Mouse (Mus musculus) limb, embryonic 10.5 days (tissue): ENCODE measurements at regions not wholly inside any gene's neighbourhood (a gene's known extent, or its start where the extent isn't known, plus 50 kb on each side); places are given as distances from the start of the nearest gene placed in this dataset.
A peak's percentile ranks its signal among the peaks of the same experiment; 100 is the strongest.

Experiments used
- DNase-seq: peaks from one replicate; pipeline ENCODE4 v3.0.0-alpha.2; 2017; ENCODE audit warnings: low spot score
- H3K27ac ChIP-seq: fragments of 300-500 bp; sonication (generic); 2 replicates; pipeline ENCODE4 v1.5.1; 2016; ENCODE audit warnings: mild to moderate bottlenecking
- H3K27me3 ChIP-seq: fragments of 300-500 bp; sonication (generic); 2 replicates; pipeline ENCODE4 v1.6.1; 2016; ENCODE audit warnings: low read depth, mild to moderate bottlenecking; ENCODE audit not compliant: poor library complexity, severe bottlenecking
- H3K36me3 ChIP-seq: fragments of 300-500 bp; sonication (generic); 2 replicates; pipeline ENCODE4 v1.6.1; 2016; ENCODE audit warnings: mild to moderate bottlenecking, moderate library complexity
- H3K4me1 ChIP-seq: fragments of 300-500 bp; sonication (generic); 2 replicates; pipeline ENCODE4 v1.6.1; 2016
- H3K4me3 ChIP-seq: fragments of 300-500 bp; sonication (generic); 2 replicates; pipeline ENCODE4 v1.5.1; 2016; ENCODE audit warnings: mild to moderate bottlenecking, moderate library complexity
- H3K9me3 ChIP-seq: fragments of 300-500 bp; sonication (generic); replicated peaks from 2 replicates; pipeline ENCODE4 v1.6.1; 2016; ENCODE audit warnings: mild to moderate bottlenecking
- WGBS: fragments of 180-500 bp; shearing (Covaris S2); methylation state at CpG from one replicate; pipeline ENCODE4 v1.1.7; 2016; 5-methylcytosine and 5-hydroxymethylcytosine counted together

DNA sequence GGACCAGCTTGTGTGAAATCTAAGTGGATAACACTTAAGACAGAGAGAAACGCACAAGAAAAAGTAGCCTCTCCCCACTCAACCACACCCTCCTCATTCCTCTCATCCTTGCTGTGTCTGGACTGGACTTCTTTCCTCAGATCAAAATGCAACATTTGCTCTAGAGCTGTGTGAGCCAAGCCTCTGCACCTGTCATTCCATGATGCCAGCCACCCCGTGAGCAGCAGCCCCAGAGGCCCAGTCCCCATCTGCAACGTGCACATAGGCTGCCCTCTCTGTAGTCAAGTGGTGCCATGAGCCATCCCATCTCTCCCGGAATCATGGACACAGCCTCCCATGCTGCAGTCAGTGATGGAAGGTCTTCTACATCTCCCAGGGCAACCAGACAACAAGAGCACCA is 55.1 kb upstream of the Gpc1 start:
- H3K4me3 ChIP-seq, result no peak overlapping the region
- H3K27me3 ChIP-seq, result no peaks in the 10 kb centered on the region
- peaks cover 44% of the 10 kb centered on the region for H3K4me1 ChIP-seq
- no peaks in the 10 kb centered on the region for H3K36me3 ChIP-seq
- H3K27ac ChIP-seq, result no peak overlapping the region
- WGBS, result 91% methylated on average over 4 of the region's 4 CpGs
- no peak for DNase-seq
- no peaks in the 10 kb centered on the region for H3K9me3 ChIP-seq

DNA sequence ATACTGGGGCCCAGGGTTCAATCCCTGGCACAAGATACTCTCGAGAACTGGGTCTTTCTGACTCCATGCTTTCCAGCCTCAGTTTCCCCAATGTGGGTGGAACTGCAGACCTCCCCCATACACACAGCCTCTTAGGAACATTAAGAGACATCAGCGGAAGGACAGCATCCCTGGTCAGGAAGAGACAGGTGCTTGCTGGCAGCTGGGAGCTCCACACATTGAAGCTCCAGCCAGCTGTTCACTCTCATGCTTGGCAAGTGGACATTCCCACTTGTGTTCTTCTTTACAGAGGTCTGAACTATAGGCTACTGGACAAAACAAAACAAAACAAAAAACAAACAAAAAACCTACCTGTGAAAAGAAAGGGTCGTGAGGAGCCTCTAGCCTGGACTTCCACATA is 55.5 kb upstream of the Gpc1 start:
- Histone ChIP-seq H3K27ac (no peak overlapping the region), H3K36me3 (no peaks in the 10 kb centered on the region), H3K4me3 (no peak overlapping the region), H3K27me3 (no peaks in the 10 kb centered on the region), H3K4me1 (peaks cover 44% of the 10 kb centered on the region), H3K9me3 (no peaks in the 10 kb centered on the region)
- 87% methylated on average over 3 of the region's 3 CpGs for WGBS
- DNase-seq, result no peak

DNA sequence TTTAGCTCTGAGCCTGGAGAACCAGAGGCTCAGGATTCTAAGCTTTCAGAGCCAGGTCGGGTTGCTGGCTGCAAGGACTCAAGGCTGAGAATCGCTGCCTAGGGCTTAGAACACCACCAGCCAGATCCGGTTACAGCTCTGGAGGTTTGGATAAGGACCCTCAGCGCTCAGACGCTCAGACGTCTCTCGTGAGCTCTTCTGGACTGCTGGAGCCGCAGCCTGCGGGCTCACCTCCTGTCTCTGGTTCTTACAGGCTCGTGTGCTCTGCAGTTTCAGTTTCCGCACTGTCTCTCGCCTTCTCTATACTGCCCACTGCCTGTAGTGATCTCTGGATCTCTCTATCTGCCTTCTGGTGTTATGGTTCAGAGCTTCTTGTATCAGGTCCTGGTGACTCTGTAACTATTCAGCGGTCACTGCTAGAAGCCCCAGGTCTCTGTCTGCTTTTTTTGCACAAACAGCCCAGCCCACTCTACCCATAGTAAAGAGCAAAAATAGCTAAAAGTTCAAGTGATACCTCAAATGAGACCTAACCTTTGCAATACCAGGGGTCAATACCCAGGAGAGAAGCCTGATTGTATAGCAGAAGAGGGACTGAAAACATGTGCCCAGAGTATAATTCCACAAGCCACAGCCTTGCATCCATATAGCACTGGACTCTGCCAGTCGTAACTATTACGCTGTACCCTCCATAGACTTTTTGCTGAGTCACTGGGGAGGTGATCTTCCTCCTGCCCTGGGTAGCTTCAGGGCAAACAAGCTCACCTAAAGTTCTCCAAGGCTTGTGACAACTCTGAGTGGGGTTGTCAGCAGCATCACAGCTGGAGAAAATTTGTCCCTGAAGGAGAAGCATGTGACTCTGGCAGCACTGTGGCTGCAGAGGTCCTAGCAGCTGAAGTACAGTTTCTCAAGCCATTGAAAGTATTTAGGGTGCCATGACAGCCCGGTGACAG is 56.4 kb upstream of the Gpc1 start:
- no peaks in the 10 kb centered on the region for H3K9me3 ChIP-seq
- H3K36me3 ChIP-seq, result no peaks in the 10 kb centered on the region
- H3K27ac ChIP-seq, result peak overlapping the region; percentile 65
- no peak for DNase-seq
- peak overlapping the region; percentile 22 for H3K4me3 ChIP-seq
- WGBS, result 26% methylated on average over 16 of the region's 16 CpGs
- H3K27me3 ChIP-seq, result no peaks in the 10 kb centered on the region
- H3K4me1 ChIP-seq, result peaks cover 46% of the 10 kb centered on the region

DNA sequence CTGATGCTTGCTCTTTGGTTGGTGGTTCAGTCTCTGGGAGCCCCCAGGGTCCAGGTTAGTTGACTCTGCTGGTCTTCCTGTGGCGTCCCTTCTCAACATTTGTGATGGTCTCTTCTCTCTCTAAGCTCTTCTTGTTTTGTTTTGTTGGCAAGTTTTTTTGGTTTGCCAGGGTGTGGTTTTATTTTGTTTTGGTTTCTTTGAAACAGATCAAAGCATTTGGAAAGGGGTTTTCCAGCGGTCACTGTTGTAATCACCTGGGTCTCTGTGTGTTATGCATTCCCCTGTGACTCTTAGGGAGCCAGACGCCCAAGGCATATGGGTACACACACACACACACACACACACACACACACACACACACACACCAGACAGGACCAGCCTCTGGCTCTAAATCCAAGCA is 57.4 kb upstream of the Gpc1 start:
- peak overlapping the region; percentile 22; the same call in 1 of the 2 replicates for H3K4me3 ChIP-seq
- H3K27ac ChIP-seq, result peak overlapping the region; percentile 65
- H3K36me3 ChIP-seq, result no peaks in the 10 kb centered on the region
- WGBS, result 34% methylated on average over 3 of the region's 3 CpGs
- no peaks in the 10 kb centered on the region for H3K9me3 ChIP-seq
- DNase-seq, result no peak
- no peaks in the 10 kb centered on the region for H3K27me3 ChIP-seq
- H3K4me1 ChIP-seq, result peaks cover 47% of the 10 kb centered on the region

DNA sequence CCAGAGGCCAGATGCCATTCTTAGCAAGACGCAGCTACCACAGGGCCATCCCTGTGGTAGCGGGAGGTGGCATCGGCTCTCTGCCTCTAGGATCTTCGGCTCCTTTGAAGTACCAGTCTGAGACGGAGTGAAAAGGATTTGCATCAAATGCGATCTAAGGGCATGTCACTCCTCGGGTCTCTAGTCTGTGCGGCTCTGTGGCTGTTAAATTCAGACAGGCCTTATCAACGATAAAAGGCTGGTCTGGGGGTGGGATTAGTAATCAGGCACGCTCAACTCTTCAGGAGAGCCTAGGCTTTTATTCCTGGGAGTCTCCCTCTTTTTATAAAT is 58.7 kb upstream of the Gpc1 start:
- DNase-seq, result no peak
- Histone ChIP-seq H3K9me3 (no peaks in the 10 kb centered on the region), H3K4me1 (peaks cover 47% of the 10 kb centered on the region), H3K27me3 (no peaks in the 10 kb centered on the region), H3K4me3 (no peak overlapping the region), H3K36me3 (no peaks in the 10 kb centered on the region), H3K27ac (peak overlapping the region; percentile 72; the same call in 1 of the 2 replicates)
- WGBS, result 28% methylated on average over 10 of the region's 10 CpGs

DNA sequence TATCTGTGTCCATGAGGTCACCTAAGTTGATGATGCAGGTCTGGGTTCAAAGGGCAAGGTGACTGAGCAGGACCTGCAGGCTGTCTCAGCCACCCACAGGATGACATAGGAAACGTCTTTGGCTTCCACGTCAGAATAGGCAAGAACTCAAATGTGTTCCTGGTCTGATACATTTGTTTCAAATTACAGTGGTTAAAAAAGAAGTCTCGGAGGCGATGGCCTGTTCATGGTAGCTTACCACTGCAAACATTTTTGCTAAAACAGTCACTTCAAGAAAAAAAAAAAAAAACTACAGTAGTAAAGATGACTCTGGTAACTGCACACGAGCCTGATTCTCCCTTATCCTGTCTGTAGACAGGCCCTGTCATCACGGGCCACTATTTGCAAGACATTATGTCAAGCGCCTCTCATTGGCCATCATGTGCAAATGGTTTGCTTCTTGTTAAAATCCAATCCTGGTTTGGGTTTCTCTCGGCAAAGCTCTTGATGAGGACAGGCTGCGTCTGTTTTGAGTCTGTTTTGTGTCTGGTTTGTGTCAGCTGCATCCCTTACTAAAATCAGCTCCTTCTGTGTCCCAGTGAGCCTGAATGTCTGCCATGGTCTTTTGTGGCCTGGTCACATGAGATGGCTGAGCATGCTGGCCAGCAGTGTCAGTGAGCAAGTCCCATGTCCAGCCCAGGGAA is 59.2 kb upstream of the Gpc1 start:
- no peak overlapping the region for H3K4me3 ChIP-seq
- peaks cover 47% of the 10 kb centered on the region for H3K4me1 ChIP-seq
- no peaks in the 10 kb centered on the region for H3K27me3 ChIP-seq
- DNase-seq, result peak; percentile 63
- no peaks in the 10 kb centered on the region for H3K9me3 ChIP-seq
- H3K27ac ChIP-seq, result peak overlapping the region; percentile 72; the same call in 1 of the 2 replicates
- WGBS, result 24% methylated on average over 9 of the region's 9 CpGs
- no peaks in the 10 kb centered on the region for H3K36me3 ChIP-seq

DNA sequence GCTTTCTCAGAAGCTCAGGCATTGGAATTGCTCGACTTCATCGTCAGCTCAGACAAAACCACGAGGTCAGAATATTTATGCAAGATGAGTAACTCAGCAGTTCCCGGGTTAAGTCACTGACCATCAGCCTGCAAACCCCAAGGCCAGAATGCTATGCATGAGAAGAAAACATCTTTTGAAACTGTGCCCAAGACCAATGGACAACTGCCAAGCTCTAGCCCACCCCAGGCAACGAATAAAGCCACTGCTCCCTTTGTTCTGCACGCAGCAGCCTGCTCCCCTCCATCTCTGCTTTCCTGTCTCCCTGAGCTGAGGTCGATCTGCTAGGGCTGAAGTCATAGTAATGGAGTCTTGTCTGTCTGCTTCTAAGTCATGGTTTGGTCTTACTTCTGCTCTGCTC is 61.7 kb upstream of the Gpc1 start:
- Histone ChIP-seq H3K4me3 (no peak overlapping the region), H3K4me1 (peaks cover 38% of the 10 kb centered on the region), H3K9me3 (no peaks in the 10 kb centered on the region), H3K36me3 (no peaks in the 10 kb centered on the region), H3K27ac (no peak overlapping the region), H3K27me3 (no peaks in the 10 kb centered on the region)
- 86% methylated on average over 7 of the region's 7 CpGs for WGBS
- no peak for DNase-seq

DNA sequence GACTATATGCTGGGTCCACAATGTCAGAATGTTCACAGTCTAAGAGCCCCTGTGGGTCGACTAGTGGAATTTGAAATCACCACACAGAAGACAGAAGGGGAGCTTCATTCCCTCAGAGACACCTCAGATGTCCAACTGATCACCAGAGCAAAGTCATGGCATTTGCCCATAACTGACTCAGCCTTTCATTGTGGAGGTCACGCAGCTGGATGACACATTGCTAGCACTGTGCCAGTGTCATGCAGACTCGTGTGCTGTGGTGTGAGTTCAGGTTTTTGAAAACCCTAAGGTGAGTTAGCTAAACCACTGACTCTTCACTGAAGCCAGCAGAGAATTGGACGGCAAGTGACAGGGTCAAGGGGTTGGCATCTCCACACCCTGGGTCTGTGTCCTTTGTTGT is 62.3 kb upstream of the Gpc1 start:
- H3K4me1 ChIP-seq, result peaks cover 33% of the 10 kb centered on the region

DNA sequence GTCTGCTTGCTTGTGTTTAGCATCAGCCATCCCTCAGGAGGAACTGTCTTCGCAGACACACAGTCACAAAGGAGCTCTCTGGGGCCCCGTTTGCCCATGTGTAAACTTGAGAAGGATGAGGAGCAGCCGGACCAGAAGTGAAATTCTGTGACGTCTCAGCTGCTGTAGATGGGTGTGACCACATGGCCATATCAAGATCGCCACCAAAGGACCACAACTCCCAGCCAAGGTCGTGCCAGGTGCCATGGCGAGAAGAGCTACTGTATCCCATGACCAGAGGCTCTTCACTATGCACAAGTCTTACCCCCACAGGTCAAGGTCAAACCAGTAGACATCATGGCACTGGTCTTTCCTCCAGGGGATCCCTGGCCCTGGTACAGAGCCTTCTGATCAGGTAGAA is 64.9 kb upstream of the Gpc1 start:
- H3K36me3 ChIP-seq, result no peaks in the 10 kb centered on the region
- 92% methylated on average over 7 of the region's 7 CpGs for WGBS
- peaks cover 7% of the 10 kb centered on the region for H3K4me1 ChIP-seq
- DNase-seq, result no peak
- H3K27ac ChIP-seq, result no peak overlapping the region
- H3K4me3 ChIP-seq, result no peak overlapping the region
- H3K27me3 ChIP-seq, result no peaks in the 10 kb centered on the region
- H3K9me3 ChIP-seq, result no peaks in the 10 kb centered on the region

More for the DNA sequence above, 62.3 kb upstream of the Gpc1 start:
- DNase-seq, result no peak
- Histone ChIP-seq H3K36me3 (no peaks in the 10 kb centered on the region), H3K4me3 (no peak overlapping the region), H3K27me3 (no peaks in the 10 kb centered on the region), H3K27ac (no peak overlapping the region), H3K9me3 (no peaks in the 10 kb centered on the region)
- WGBS, result 83% methylated on average over 4 of the region's 4 CpGs

DNA sequence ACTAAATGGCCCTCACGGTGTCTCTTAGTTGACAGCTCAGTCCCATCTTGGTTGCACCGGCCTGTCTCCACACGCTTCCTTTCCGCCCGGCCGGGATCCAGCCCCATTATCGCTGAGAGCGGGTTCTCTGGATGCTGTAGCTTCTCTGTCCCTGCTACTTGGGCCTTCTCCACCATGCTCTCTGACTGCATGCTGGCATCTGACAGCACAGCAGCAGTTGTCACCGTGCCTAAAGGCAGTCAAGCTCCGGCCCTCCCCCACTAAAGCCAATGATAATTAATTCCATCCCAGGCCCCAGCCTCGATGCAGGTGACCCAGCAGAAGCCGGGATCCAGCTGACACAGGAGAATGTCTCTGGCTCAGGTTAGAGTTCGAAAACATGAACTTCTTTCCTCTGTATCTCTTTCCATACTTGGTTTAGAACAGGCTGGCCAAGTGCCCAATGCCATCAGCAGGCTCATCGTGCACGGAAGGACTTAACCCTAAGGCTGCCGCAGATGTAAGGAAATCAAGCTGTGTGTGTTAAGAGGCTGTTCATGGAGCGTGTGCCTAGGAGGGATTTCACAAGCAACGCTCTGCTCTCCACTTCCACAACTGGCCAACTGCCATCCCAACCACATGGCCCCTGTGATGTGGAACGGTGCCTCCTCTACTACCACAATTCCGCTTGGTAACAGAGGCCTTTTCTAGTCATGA is 76.5 kb upstream of the Gpc1 start:
- H3K27me3 ChIP-seq, result no peaks in the 10 kb centered on the region
- peak; percentile 39 for DNase-seq
- H3K9me3 ChIP-seq, result no peaks in the 10 kb centered on the region
- no peaks in the 10 kb centered on the region for H3K36me3 ChIP-seq
- 72% methylated on average over 20 of the region's 20 CpGs for WGBS
- H3K4me3 ChIP-seq, result no peak overlapping the region
- peaks cover 36% of the 10 kb centered on the region for H3K4me1 ChIP-seq
- H3K27ac ChIP-seq, result peak overlapping the region; percentile 43

DNA sequence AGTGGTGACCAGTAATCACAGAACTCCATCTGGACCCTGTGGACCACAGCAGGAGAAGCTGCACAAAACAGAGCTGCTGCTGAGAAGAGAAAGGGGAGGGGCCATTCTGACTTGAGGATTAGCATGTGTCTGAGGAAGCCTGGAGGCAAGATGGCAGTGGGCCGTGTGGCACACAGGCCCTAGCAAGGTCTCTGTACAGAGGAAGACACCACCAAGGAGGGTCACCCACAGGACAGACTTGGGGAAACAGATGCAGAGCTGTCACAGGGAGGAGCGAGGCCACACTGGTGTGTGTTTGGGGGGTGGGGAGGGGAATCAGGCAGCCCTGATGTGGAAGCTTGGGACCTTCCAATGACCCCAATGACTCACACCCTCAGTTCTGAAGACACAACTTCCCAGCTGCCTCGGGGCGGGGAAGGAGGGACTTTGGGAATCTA is 79.7 kb upstream of the Gpc1 start:
- no peaks in the 10 kb centered on the region for H3K36me3 ChIP-seq
- WGBS, result 29% methylated on average over 4 of the region's 4 CpGs
- DNase-seq, result no peak
- no peaks in the 10 kb centered on the region for H3K9me3 ChIP-seq
- no peaks in the 10 kb centered on the region for H3K27me3 ChIP-seq
- H3K4me3 ChIP-seq, result no peak overlapping the region
- H3K27ac ChIP-seq, result peak overlapping the region; percentile 63
- H3K4me1 ChIP-seq, result peaks cover 36% of the 10 kb centered on the region

DNA sequence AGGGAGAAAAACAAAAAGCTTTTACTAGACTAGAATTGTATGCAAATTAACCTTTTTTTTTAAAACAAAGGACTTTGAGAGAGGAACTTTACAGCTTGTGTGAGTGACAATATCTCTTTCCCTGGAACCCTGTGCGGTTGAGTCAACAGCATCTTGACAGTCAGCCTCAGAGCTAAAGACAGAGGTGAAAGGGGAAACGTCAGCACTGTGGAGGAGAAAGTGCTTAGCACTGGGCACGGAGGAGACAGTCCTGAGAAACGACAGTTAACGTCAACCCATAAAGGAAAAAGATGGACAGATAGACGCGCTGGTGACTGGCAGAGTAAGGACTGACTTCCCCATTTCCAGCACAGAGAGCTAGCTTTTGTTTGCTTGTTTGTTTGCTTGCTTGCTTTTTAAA is 82.0 kb upstream of the Gpc1 start:
- H3K36me3 ChIP-seq, result no peaks in the 10 kb centered on the region
- H3K9me3 ChIP-seq, result no peaks in the 10 kb centered on the region
- no peak overlapping the region for H3K4me3 ChIP-seq
- H3K27ac ChIP-seq, result no peak overlapping the region
- no peaks in the 10 kb centered on the region for H3K27me3 ChIP-seq
- DNase-seq, result no peak
- 55% methylated on average over 7 of the region's 7 CpGs for WGBS
- H3K4me1 ChIP-seq, result peaks cover 25% of the 10 kb centered on the region

DNA sequence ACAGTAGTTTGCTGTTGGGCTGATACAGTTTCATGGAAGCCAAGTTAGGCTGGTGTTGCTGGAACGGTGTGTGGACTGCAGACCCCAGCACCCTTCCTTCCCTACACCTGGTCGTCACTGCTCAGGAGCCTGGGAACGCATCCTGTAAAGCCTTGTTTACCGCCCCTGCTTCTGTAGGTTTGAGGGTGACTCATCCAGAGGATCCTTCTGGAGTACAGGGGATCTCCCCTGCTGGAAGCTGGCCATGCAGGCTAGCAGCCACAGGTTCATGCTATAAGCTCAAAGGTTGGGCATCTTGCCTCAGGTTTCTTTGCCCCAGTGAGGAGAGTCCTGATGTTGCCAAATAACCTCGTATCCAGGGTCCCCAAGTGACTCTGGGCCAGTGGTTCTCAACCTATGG is 86.2 kb upstream of the Gpc1 start:
- Histone ChIP-seq H3K27ac (no peak overlapping the region), H3K27me3 (no peaks in the 10 kb centered on the region), H3K36me3 (no peaks in the 10 kb centered on the region), H3K4me1 (no peaks in the 10 kb centered on the region), H3K9me3 (no peaks in the 10 kb centered on the region), H3K4me3 (no peak overlapping the region)
- DNase-seq, result no peak
- WGBS, result 85% methylated on average over 5 of the region's 5 CpGs
